Mouse (Mus musculus): Measurements from ENCODE around the gene Mymx. TPM values are rescaled to one million over a fixed set of nuclear protein-coding genes. Genes with fewer than 3 reads are reported as not detected.
"Not testable (repeated sequence)": the region's sequence is repeated elsewhere in the genome, so short reads cannot be mapped to it uniquely, and the experiment has no call there.

Mymx gene
- polyA plus RNA-seq, 1 experiment, result 576 TPM

- TF ChIP-seq POLR2A (IDR thresholded peaks at IDR 0.05; ENCODE audit: insufficient read length, low read depth) (no peak), TCF3 (IDR thresholded peaks at IDR 0.05; ENCODE audit: insufficient read length, low read depth) (no peak), MYOG (IDR thresholded peaks at IDR 0.05; ENCODE audit: control insufficient read depth in 1 of 3, insufficient read depth in 1 of 3, insufficient read length in 2 of 3, low read depth in 2 of 3) (peak in 2 of 3 experiments; percentile 52 to 59), MYOD1 (IDR thresholded peaks at IDR 0.05; ENCODE audit: control insufficient read depth in 1 of 3, insufficient read length in 2 of 3, low read depth in 2 of 3) (peak; percentile 9 to 37 (median 30))
- peak overlapping the region; percentile 59 for H3K4me2 ChIP-seq (ENCODE audit: low read depth)
- no peaks in the 10 kb centered on the region for H3K27me3 ChIP-seq (ENCODE audit: control insufficient read depth, insufficient read depth, insufficient read length)
- H3ac ChIP-seq (ENCODE audit: control insufficient read depth, insufficient read length), result no peak overlapping the region
- no peaks in the 10 kb centered on the region for H3K36me3 ChIP-seq (ENCODE audit: control insufficient read depth, insufficient read depth)
- H3K4me3 ChIP-seq, result no peak overlapping the region
- H3K79me2 ChIP-seq (ENCODE audit: control insufficient read depth, insufficient read depth), result no peaks in the 10 kb centered on the region
Observed at GRCm38 (mm10) chr17:45626577-45627134, 24.8 kb upstream of the Mymx start.

GRCm38 (mm10) chr17:45623425-45623824 lies 21.5 kb upstream of the Mymx start:
- not testable (repeated sequence) for H3K4me2 ChIP-seq (ENCODE audit: low read depth); H3K4me3 ChIP-seq; H3K27me3 ChIP-seq (ENCODE audit: control insufficient read depth, insufficient read depth, insufficient read length); H3K36me3 ChIP-seq (ENCODE audit: control insufficient read depth, insufficient read depth); H3K79me2 ChIP-seq (ENCODE audit: control insufficient read depth, insufficient read depth); H3ac ChIP-seq (ENCODE audit: control insufficient read depth, insufficient read length)

- H3K27me3 ChIP-seq (ENCODE audit: control insufficient read depth, insufficient read depth, insufficient read length), result no peaks in the 10 kb centered on the region
- H3K4me3 ChIP-seq, result no peak overlapping the region
- H3K36me3 ChIP-seq (ENCODE audit: control insufficient read depth, insufficient read depth), result no peaks in the 10 kb centered on the region
- TF ChIP-seq USF1 (IDR thresholded peaks at IDR 0.05; ENCODE audit: low read depth), result no peak
- no peak for TF ChIP-seq REST (IDR thresholded peaks at IDR 0.05; ENCODE audit: insufficient read depth, insufficient read length)
- no peak for TF ChIP-seq MAX (IDR thresholded peaks at IDR 0.05; ENCODE audit: low read depth)
- TF ChIP-seq MYOD1 (IDR thresholded peaks at IDR 0.05; ENCODE audit: control insufficient read depth in 1 of 3, insufficient read length in 2 of 3, low read depth in 2 of 3), result no peak
- TF ChIP-seq MYOG (IDR thresholded peaks at IDR 0.05; ENCODE audit: control insufficient read depth in 1 of 3, insufficient read depth in 1 of 3, insufficient read length in 2 of 3, low read depth in 2 of 3), result no peak
- TF ChIP-seq CEBPB (IDR thresholded peaks at IDR 0.05; ENCODE audit: insufficient read depth, poor library complexity, severe bottlenecking), result no peak
- TF ChIP-seq TCF3 (IDR thresholded peaks at IDR 0.05; ENCODE audit: insufficient read length, low read depth), result no peak
- no peak for TF ChIP-seq POLR2AphosphoS2 (IDR thresholded peaks at IDR 0.05; ENCODE audit: insufficient read length, low read depth)
- TF ChIP-seq TCF12 (IDR thresholded peaks at IDR 0.05; ENCODE audit: insufficient read depth, poor library complexity, severe bottlenecking), result no peak
- TF ChIP-seq POLR2A (IDR thresholded peaks at IDR 0.05; ENCODE audit: insufficient read length, low read depth), result no peak
- no peak for TF ChIP-seq E2F4 (IDR thresholded peaks at IDR 0.05; ENCODE audit: insufficient read depth)
- no peak for TF ChIP-seq SRF (IDR thresholded peaks at IDR 0.05; ENCODE audit: control insufficient read depth, insufficient read length, low read depth)
- H3K79me2 ChIP-seq (ENCODE audit: control insufficient read depth, insufficient read depth), result no peaks in the 10 kb centered on the region
- H3ac ChIP-seq (ENCODE audit: control insufficient read depth, insufficient read length), result no peak overlapping the region
- peak overlapping the region; percentile 42 for H3K4me2 ChIP-seq (ENCODE audit: low read depth)
Observed at GRCm38 (mm10) chr17:45619386-45620256, 17.7 kb upstream of the Mymx start.

- Histone ChIP-seq H3K79me2 (ENCODE audit: control insufficient read depth, insufficient read depth) (no peaks in the 10 kb centered on the region), H3K36me3 (ENCODE audit: control insufficient read depth, insufficient read depth) (no peaks in the 10 kb centered on the region), H3K4me2 (ENCODE audit: low read depth) (peak overlapping the region; percentile 42), H3K27me3 (ENCODE audit: control insufficient read depth, insufficient read depth, insufficient read length) (no peaks in the 10 kb centered on the region), H3K4me3 (no peak overlapping the region), H3ac (ENCODE audit: control insufficient read depth, insufficient read length) (no peak overlapping the region)
- no peak for TF ChIP-seq REST (IDR thresholded peaks at IDR 0.05; ENCODE audit: insufficient read depth, insufficient read length)
- TF ChIP-seq MYOD1 (IDR thresholded peaks at IDR 0.05; ENCODE audit: control insufficient read depth in 1 of 3, insufficient read length in 2 of 3, low read depth in 2 of 3), result no peak
- TF ChIP-seq MAX (IDR thresholded peaks at IDR 0.05; ENCODE audit: low read depth), result no peak
- TF ChIP-seq USF1 (IDR thresholded peaks at IDR 0.05; ENCODE audit: low read depth), result no peak
- TF ChIP-seq CEBPB (IDR thresholded peaks at IDR 0.05; ENCODE audit: insufficient read depth, poor library complexity, severe bottlenecking), result no peak
- no peak for TF ChIP-seq MYOG (IDR thresholded peaks at IDR 0.05; ENCODE audit: control insufficient read depth in 1 of 3, insufficient read depth in 1 of 3, insufficient read length in 2 of 3, low read depth in 2 of 3)
Observed at GRCm38 (mm10) chr17:45618941-45619385, 17.1 kb upstream of the Mymx start.

- Histone ChIP-seq H3K4me2 (ENCODE audit: low read depth) (no peak overlapping the region), H3K79me2 (ENCODE audit: control insufficient read depth, insufficient read depth) (no peaks in the 10 kb centered on the region), H3ac (ENCODE audit: control insufficient read depth, insufficient read length) (no peak overlapping the region), H3K36me3 (ENCODE audit: control insufficient read depth, insufficient read depth) (no peaks in the 10 kb centered on the region), H3K4me3 (no peak overlapping the region), H3K27me3 (ENCODE audit: control insufficient read depth, insufficient read depth, insufficient read length) (no peaks in the 10 kb centered on the region)
- TF ChIP-seq REST (IDR thresholded peaks at IDR 0.05; ENCODE audit: insufficient read depth, insufficient read length), result no peak
- no peak for TF ChIP-seq CEBPB (IDR thresholded peaks at IDR 0.05; ENCODE audit: insufficient read depth, poor library complexity, severe bottlenecking)
- TF ChIP-seq POLR2AphosphoS2 (IDR thresholded peaks at IDR 0.05; ENCODE audit: insufficient read length, low read depth), result no peak
- TF ChIP-seq MYOG (IDR thresholded peaks at IDR 0.05; ENCODE audit: control insufficient read depth in 1 of 3, insufficient read depth in 1 of 3, insufficient read length in 2 of 3, low read depth in 2 of 3), result no peak
- TF ChIP-seq E2F4 (IDR thresholded peaks at IDR 0.05; ENCODE audit: insufficient read depth), result no peak
- TF ChIP-seq USF1 (IDR thresholded peaks at IDR 0.05; ENCODE audit: low read depth), result no peak
- no peak for TF ChIP-seq TCF12 (IDR thresholded peaks at IDR 0.05; ENCODE audit: insufficient read depth, poor library complexity, severe bottlenecking)
- TF ChIP-seq MAX (IDR thresholded peaks at IDR 0.05; ENCODE audit: low read depth), result no peak
- no peak for TF ChIP-seq POLR2A (IDR thresholded peaks at IDR 0.05; ENCODE audit: insufficient read length, low read depth)
- no peak for TF ChIP-seq MYOD1 (IDR thresholded peaks at IDR 0.05; ENCODE audit: control insufficient read depth in 1 of 3, insufficient read length in 2 of 3, low read depth in 2 of 3)
- no peak for TF ChIP-seq TCF3 (IDR thresholded peaks at IDR 0.05; ENCODE audit: insufficient read length, low read depth)
- TF ChIP-seq SRF (IDR thresholded peaks at IDR 0.05; ENCODE audit: control insufficient read depth, insufficient read length, low read depth), result no peak
Observed at GRCm38 (mm10) chr17:45617655-45618054, 15.8 kb upstream of the Mymx start.
